Mouse (Mus musculus): ENCODE measurements at regions not wholly inside any gene's neighbourhood (a gene's known extent, or its start where the extent isn't known, plus 50 kb on each side); places are given as distances from the start of the nearest gene placed in this dataset.

DNA sequence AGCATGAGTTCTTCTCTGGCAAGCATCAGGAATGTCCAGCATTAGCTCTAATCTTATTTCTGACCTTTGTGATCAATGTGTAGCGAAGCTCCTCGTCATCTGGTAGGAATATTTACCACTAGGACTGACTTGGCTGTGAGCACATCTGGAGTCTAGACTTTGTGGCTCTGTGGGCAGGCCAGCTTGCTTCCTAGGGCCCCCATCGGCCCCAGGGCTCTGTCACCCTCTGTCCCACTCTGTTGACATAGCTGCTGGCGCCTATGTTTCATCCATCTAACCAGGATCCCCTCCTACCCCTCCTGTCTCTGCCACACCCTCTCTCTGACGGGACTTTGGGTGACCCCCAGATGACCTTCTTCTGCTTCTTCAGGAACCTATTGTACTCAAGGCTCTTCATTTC, 520.6 kb upstream of the Id2 start:
- DNase-seq (ENCODE audit: low spot score in 2 of 2): no peak

DNA sequence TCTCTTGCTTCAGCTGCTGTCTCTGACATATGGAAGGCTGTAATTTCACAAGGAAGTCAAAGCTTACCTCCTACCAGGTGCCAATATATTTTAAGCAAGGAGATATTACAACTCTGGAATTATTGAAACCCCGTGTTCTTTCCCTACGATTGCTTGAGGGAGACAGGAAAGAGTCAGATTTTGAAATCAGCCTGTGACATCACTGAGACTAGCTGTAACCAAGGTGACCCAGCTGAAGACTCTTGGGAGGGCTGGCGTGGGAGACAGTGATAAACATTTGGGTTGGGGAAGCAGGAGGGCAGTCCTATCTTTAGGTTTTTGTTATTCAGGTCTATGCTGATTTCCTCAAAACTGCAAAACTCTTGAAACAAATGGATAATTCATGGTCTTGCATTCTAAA, 518.4 kb upstream of the Id2 start:
- peak in 1 of 2 experiments; percentile 32 for DNase-seq (ENCODE audit: low spot score in 2 of 2)

DNA sequence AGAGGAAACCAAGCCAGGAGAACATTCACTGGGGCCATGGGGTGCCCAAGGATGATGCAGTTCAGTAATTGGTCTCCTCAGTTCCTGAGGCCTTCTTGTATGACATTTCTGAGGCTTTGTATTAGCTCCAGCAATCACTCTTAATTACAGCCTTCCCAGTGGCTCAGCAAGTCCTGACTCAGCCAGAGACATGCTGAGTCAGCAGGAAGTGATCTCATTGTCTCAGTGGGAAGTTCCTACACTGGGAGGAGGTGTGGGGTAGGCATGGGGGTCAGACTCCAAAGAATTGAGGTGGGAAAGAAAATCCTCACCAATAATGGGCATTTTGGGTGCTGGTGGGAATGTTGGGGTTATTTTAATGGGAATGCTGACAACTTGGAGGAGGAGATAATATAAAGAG, 516.5 kb upstream of the Id2 start:
- no peak for DNase-seq (ENCODE audit: low spot score in 2 of 2)

DNA sequence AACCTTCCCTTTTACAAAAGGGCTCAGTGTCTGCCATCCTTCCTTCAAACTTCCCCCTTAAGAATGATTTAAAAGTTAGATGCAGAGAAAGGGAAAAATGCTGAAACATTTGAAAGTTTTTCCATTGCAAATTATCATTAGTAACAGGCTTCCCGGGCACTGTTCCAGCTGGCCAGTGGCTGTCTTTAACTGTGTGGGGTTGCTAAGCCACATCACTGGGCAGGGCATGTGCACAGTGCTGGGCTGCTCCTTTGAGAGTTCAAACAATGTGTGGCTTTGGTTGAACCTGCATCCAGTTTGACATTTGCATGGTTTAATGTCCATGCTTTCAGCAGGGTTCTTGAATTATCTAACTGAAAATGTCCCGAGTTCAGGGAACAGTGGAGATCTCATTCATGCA, 512.1 kb upstream of the Id2 start:
- no peak for DNase-seq (ENCODE audit: low spot score in 2 of 2)

DNA sequence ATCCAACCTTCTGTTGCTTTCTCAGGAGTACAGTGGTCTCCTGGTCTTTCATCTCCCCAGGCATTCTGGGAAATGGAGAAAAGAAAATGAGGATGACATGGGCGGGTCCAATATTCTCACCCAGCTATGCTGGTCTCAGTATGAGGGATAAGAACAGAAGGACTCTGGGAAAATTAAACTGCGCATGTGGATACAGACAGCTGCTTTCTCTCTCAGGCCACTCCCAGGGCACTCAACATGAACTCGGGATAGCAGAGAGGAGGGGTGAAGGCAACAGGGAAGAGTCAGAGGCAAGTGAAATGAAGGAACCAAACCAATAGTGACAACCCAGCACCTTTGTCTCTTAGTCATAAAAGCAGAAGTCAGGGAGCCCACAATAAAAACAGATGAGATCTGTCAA, 508.5 kb upstream of the Id2 start:
- no peak for DNase-seq (ENCODE audit: low spot score in 2 of 2)

DNA sequence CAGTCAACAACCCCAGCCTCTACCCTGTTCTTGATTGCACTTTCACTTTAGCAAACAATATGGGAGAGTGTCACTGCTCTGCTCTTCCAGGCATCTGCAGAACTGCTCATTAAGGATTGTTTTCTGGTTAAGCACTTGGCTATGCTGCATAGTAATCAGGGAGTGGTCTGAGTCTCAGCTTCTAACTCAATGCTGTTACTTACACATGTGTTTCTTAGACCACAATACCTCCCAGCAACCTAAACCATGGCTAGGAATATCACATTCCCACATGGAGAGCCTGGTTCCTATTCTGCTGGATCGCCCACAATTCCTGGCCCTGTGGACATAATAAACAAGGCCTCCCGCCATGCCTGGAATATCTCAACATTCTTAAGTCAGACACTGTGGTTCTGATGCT, 493.3 kb upstream of the Id2 start:
- no peak for DNase-seq (ENCODE audit: low spot score in 2 of 2)

DNA sequence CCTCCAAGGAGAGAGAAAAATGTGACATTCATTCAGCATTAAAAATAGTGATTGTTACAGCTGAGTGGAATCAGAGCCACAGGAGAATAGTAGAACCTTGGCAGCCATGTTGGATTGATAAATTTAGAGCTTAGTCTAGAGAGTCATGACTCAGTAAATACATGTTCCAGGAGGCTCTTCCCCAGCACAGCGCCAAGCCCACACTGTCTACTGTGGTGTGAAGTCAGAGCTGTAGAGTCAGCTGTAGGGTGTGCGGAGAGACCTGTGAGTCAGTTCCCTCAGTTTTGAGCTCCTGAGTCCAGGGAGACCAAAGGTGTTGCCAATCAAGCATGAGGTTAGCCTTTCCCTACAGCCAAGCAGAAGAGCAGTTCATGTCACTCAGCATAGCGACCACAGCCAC, 488.8 kb upstream of the Id2 start:
- peak in 1 of 2 experiments; percentile 11 for DNase-seq (ENCODE audit: low spot score in 2 of 2)

DNA sequence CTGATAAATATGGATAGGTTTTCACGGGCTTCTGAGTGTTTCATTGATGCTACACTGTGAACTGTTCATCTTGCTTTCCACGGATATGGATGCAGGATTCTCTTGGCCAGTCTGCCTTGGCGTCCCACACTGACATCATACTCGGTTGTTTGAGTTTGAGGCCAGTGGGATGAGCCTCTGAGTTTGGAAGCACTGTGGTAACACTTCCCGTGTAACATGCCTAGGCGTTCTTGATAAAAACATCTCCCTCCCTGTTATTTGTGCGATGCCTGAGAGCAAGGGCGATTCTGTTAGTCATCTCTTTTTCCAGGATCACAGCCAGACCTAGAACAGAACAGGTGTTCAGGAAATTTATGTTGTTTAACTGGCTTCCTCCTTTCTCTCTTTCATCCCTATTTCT, 482.5 kb upstream of the Id2 start:
- peak; percentile 7 to 30 for DNase-seq (ENCODE audit: low spot score in 2 of 2)

DNA sequence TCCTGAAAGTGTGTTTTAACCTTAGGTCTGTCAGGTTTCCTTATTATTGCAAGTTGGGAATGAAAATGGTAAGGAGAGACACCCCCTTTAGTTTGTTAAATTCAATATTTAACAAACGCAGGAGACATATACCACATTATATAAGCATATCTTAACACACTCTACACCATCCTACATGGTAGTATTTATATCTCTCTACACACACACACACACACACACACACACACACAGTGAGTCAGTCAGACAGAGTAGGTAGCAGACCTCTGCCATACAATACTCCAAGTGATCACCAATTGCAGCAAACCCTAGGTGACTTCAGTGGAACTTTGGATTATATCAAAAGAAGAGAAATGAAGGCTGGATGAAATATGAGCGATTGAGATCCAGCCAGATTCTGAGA, 468.2 kb upstream of the Id2 start:
- no peak for DNase-seq (ENCODE audit: low spot score in 2 of 2)

DNA sequence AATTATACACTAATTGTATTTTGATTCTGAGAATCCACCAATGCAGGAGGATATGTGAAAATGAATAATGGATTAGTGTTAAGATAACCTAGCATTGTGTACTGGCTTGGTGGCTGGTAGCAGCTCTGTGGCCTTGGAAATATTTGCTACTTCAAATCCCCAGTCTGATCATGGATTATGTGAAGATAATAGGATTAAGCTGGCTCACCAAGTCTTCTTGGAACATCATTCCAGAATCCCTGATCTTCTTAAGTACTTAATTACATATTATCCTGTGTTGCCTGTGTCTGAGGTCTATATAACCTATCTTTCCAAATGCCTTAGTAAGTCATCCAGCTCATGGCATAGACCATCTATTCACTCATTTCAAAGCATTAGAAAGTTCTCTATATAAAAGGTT, 462.7 kb upstream of the Id2 start:
- DNase-seq (ENCODE audit: low spot score in 2 of 2): no peak

DNA sequence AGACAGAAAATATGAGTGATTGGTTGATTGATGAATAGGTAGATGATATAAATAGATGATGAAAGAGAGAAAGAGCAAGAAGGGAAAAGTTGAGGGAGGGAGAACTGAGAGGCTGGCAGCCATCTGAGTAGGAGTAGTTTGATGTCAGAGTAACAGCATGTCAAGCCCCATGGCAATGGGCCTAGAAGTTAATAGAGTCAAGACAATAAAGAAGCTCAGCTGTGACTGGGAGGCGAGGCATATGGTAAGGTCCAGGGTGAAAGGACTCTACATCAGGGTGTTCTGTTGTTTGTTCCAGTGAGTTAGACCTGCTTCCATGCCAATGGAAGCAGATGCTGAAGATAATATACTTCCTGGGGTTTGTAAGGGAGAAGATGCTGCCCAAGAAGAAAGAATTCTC, 456.7 kb upstream of the Id2 start:
- DNase-seq (ENCODE audit: low spot score in 2 of 2): no peak

DNA sequence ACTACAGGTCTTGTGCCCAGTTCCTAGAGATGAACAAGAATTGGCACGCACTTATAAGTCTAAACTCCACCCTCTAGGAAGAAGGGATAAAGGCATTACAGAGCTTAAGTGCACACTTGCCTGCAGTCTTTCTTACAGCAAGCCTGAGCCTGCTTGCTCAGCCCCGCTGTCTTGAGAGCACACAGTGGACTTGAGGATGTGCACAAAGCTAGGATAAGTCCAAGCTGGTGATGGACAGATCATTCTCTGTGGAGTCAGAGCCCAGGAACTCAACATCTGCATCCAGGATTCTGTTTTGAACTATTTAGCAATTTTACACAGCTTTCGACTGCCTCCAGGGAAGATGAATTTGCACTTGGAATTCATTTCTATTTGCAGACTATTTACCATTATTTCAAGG, 452.8 kb upstream of the Id2 start:
- no peak for DNase-seq (ENCODE audit: low spot score in 2 of 2)

DNA sequence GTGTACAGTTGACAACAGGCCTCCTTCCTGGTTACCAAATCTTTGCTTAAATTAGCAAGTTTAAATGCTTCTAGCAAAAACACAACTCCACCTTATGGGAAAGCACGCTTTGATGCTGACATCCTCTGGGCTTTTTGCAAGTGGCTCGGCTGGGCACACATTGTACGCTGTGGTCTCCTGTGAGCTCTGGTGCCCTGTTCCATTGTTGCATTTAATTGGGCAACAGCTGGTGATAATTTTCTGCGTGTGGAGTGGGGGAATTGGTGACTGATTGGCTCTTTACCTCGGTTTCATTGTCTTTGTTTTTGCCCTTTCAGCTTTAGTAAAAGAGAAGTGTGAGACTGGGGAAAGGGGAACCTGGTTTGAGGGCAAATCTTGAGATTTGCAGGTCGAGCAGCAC, 447.3 kb upstream of the Id2 start:
- no peak for DNase-seq (ENCODE audit: low spot score in 2 of 2)

DNA sequence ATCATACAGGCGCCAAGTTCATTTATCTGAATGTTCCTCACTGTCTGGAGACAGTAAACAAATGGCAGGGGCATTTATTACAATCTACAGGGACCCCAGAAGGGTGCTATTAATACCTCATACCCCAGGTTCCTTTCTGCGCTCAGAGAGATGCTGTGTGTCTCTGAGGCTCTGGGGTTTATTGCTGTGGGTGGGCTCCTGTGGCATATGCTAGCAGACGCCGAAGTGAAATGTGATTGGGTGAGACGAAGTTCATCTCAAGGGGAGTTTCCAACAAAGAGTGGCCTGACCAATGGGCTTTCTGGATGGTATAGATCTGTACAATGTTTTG, 437.6 kb upstream of the Id2 start:
- DNase-seq (ENCODE audit: low spot score in 2 of 2): no peak

DNA sequence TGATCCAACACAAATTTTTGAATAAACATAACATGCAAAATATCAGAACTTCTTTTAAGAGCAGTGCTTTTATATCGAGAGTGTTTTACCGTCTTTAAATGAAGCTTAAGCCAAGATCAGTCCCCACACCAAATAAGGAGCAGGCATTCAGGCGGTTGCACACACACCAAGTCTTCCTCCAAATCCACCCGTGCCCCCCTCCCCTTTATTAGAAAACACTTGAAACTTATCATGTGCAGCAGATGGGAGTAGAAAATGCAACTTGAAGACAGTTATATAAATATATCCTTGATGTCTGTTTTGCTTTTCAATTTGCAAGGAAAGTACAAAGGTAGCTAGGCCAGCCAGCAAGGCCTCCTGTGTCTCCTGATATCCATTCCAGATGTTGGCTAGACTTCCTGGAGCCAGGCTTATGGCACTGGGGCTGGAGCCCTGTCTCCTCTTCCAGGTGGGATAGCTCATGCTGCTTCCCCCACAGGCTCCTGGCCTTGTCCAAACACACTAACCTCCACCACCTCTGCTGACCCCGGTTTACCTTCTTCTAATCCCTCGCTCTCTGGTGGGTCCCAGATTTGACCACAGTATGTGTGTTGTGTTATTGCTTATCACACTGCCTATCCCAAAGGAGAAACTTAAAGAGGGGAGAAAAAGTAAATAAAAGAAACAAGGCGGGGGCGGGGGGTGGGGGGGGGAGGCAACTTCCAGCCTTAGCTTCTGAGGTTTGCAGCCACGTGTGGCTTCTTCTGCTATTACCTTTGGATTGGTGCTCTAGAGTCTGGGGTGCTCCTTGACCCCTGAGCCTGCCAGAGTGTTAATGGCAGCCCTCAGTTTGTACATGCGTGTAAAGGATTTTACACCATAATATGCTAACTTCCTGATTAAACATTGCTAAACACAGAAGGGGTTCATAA, 437.0 kb upstream of the Id2 start:
- no peak for DNase-seq (ENCODE audit: low spot score in 2 of 2)

DNA sequence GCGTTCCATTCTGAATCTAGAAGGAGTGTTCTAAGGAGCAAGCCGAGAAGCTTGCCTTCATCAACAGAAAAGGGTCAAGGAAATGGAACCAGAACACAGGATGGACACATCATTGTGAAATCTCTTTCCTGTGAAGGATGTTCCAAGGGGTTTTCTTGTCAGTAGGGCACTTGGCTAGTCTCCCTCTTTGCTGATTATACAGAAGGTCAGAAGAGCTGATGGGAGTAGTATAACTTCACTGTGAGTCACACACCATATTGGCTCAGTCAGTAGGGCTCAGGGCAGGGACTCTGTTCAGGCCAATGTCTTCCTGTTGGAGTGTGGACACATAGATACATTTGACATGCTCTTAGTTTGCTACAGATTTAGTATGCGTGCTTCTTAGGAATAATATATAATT, 433.5 kb upstream of the Id2 start:
- no peak for DNase-seq (ENCODE audit: low spot score in 2 of 2)

DNA sequence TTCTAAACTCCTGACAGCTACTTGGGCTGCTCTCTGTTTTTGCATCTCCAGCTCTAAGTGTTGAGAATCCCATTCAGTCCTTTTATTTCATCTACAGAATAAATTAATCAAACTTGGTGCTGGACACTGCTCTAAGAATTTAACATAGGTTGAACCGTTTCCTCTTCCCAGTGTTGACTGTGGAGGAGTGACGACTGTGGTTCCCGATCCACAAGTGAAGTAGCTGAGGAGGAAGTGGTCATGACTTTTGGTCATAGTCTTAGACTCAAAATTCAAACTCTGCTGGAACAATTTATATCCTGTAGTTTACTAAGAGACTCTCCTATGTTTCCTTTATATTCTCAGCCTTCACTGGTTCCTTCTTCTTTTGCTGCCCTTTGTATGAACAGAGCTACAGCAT, 432.6 kb upstream of the Id2 start:
- DNase-seq (ENCODE audit: low spot score in 2 of 2): no peak

DNA sequence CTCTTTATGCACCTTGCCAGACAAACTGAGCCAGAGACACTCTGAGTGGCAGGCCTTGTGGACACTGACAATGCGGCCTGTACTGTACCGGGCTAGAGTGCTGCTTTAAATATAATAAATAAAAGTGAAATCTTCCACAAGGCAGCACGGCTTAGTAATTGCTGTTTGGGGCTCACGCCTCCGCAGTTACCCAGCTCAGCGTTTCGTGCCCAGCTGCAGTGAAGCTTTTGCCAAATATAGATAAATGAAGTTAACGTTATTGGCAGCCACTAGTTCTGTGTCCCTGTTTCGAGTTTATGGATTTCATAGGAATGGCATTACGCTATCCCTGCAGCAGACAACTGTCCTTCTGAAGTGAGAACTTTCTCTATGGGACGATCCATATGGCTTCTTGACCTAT, 429.7 kb upstream of the Id2 start:
- DNase-seq (ENCODE audit: low spot score in 2 of 2): peak; percentile 48 to 78

DNA sequence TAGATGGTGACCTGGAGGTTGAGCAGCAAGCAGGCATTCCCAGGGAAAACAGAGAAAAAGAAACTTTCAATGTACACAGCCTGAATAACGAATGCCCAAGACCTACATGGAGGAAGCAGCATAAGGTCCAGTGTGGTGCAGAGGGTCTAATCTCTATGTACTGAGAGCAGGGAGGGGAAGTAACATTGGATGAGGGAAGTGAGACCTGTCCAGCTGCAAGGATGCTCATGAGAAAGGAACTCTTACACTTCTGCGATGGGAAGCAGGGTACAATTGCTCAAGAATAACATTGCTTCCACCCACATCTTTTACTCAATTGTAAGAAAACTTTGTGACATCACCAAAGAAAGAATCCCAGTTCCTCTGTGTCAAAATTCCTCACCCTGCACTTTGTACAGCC, 419.8 kb upstream of the Id2 start:
- DNase-seq (ENCODE audit: low spot score in 2 of 2): no peak

DNA sequence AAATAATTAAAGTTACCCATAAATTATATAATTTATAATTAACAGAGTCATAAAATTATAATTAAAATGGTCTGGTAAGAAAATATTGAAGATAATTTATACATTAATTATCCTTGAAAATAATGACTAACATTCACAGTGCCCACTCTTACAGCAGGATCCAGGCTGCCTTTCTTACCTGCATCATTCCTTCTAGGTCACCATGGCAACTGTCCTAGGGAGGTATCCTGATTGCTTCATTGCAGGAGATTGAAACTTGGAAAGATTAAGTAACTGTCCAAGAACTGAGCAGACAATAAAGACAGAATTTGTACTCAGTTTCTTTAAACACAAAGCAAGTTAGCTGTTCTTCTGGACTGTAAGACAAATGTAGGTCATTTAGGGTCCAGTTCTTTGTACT, 416.7 kb upstream of the Id2 start:
- DNase-seq (ENCODE audit: low spot score in 2 of 2): no peak

DNA sequence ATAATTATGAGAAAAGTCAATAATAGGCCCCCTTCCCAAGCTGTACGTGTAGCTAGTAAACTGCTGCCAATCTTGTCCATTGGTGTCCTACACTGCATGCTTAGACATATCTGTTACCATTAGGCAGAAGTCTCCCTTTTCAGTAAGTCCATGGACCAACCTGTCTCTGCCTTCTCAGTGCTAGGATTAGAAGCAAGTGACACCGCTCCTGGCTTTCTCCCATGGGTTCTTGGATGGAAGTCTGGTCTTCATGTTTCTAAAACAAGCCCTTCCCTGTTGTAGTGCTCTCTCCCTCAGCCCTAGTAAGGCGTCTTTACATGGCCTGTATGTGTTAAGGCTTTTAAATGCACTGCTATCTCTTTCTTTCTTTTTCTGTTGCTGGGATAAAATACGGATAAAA, 412.7 kb upstream of the Id2 start:
- DNase-seq (ENCODE audit: low spot score in 2 of 2): no peak

DNA sequence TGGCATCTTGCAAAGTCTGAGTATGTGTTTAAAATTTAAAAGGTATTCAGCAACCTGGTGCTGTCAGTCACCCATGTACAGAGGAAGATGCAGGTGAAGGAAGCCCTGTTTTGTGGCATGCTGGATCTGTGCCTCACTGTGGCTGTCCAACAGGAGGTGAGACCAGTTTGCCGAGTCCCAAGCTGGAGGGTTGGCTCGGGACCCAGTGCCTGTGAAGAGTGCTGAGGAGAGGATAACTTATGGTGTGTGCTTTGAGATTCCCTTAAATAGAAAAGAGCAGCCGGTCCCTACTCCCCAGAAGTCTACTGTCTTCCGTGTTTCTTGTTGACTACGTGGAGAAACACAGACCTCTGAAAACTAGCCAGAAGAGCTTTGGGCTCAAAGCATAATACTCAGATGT, 396.3 kb upstream of the Id2 start:
- no peak for DNase-seq (ENCODE audit: low spot score in 2 of 2)

DNA sequence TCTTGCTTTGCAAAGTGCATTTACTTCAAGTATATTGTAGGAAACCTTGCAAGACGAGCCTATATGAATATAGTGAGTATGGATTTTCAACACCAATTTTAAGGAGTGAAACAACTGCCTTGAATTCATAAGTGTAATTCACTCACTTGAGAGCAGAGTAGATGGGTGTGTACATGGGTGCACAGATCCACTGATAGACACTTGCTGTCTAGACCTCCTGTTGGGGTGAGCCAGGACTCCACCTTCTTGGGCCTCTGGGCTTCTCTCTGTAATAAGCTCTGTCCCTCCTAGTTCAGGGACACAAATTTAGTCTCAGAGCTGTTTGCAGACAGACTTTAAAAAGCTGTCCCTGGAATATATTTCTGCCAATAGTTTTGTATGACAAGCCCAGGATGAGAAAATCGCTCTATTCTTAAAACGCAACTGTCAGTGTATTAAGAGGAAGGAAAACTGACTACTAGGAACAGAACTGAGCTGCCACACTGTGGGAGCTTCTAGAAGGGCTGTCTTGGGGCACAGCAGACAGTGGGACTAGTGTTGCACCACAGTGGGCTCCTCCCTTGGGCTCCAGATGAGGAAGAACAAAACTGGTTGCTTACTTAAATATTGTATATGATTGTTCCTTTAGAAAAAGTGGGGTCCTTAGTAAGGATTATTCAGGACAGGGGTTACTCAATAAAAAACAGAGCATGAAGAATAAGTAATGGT, 395.7 kb upstream of the Id2 start:
- no peak for DNase-seq (ENCODE audit: low spot score in 2 of 2)

Data from layer of hippocampus, adult 18-20 months (tissue).